Mouse (Mus musculus) lung, postnatal 0 days (tissue): Measurements from ENCODE around the gene Rab11b.

Experiments used
- CTCF ChIP-seq: IDR thresholded peaks from 2 replicates; pipeline ENCODE4 v1.5.1; 2016; ENCODE audit warnings: antibody characterized with exemption, mild to moderate bottlenecking
- EP300 ChIP-seq: IDR thresholded peaks from 2 replicates; pipeline ENCODE4 v1.6.1; 2016; ENCODE audit warnings: antibody characterized with exemption, mild to moderate bottlenecking, control low read depth

DNA sequence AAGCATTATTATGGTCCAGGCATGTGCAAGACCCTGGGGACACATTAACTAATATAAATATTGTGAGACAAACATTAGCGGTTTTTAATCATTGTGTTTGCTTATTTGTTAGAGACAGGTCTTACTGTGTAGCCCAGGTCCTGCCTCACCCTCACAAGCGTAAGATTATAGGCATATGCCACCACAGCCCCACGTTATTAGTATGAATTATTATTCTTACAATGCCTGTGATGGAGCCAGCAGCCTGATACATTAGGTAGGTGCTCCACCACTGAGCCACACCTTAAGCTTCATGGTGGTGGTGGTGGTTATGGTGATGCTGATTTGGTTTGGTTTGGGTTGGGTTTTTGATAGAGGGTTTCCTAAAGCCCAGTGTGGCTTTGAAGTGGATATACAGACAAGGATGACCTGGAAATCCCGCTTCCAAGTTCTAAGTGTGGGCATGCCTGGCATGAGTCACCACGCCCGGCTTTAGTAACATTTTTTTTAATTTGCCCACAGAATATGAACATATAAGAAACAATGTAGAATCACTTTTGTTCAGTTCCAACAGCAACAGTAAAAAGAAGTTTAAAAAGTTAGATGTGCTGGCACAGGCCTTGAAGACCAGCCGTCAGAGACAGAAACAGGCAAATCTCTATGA lies 40.5 kb downstream of the Rab11b start:
- TF ChIP-seq EP300, result no peak
- no peak for TF ChIP-seq CTCF
